Mouse (Mus musculus) limb, embryonic 10.5 days (tissue): ENCODE data around the gene Gramd4. TPM values are rescaled to one million over a fixed set of nuclear protein-coding genes. Genes with fewer than 3 reads are reported as not detected.

ENCODE experiments used
- DNase-seq: peaks from one replicate; pipeline ENCODE4 v3.0.0-alpha.2; 2017; ENCODE audit warnings: low spot score
- H3K27ac ChIP-seq: fragments of 300-500 bp; sonication (generic); 2 replicates; pipeline ENCODE4 v1.5.1; 2016; ENCODE audit warnings: mild to moderate bottlenecking
- H3K27me3 ChIP-seq: fragments of 300-500 bp; sonication (generic); 2 replicates; pipeline ENCODE4 v1.6.1; 2016; ENCODE audit warnings: low read depth, mild to moderate bottlenecking; ENCODE audit not compliant: poor library complexity, severe bottlenecking
- H3K36me3 ChIP-seq: fragments of 300-500 bp; sonication (generic); 2 replicates; pipeline ENCODE4 v1.6.1; 2016; ENCODE audit warnings: mild to moderate bottlenecking, moderate library complexity
- H3K4me1 ChIP-seq: fragments of 300-500 bp; sonication (generic); 2 replicates; pipeline ENCODE4 v1.6.1; 2016
- H3K4me3 ChIP-seq: fragments of 300-500 bp; sonication (generic); 2 replicates; pipeline ENCODE4 v1.5.1; 2016; ENCODE audit warnings: mild to moderate bottlenecking, moderate library complexity
- H3K9me3 ChIP-seq: fragments of 300-500 bp; sonication (generic); replicated peaks from 2 replicates; pipeline ENCODE4 v1.6.1; 2016; ENCODE audit warnings: mild to moderate bottlenecking
- WGBS: fragments of 180-500 bp; shearing (Covaris S2); methylation state at CpG from one replicate; pipeline ENCODE4 v1.1.7; 2016; 5-methylcytosine and 5-hydroxymethylcytosine counted together
- polyA plus RNA-seq: library from polyadenylated mRNA; unstranded; fragments of >200 nt; fragmentation: Nextera tagmentation; extraction: Ambion mirVana; gene quantifications from 2 replicates; pipeline ENCODE4 v1.2.1, GENCODE M21; 2016

The Gramd4 gene
- polyA plus RNA-seq, 1 experiment from 2014 or later = 14.1 TPM

GRCm38 (mm10) chr15:86078481-86079216, 21.2 kb downstream of the Gramd4 start:
- no peaks in the 10 kb centered on the region for H3K27me3 ChIP-seq
- WGBS = 74% methylated on average over 18 of the region's 18 CpGs
- H3K4me1 ChIP-seq = peaks cover 53% of the 10 kb centered on the region
- H3K27ac ChIP-seq = no peak overlapping the region
- no peak for DNase-seq
- 0 out of 2 replicates have a peak, but pooled peaks cover 3% of the 10 kb centered on the region for H3K36me3 ChIP-seq
- H3K4me3 ChIP-seq = no peak overlapping the region
- no peaks in the 10 kb centered on the region for H3K9me3 ChIP-seq

- WGBS = 80% methylated on average over 5 of the region's 5 CpGs
Measured at GRCm38 (mm10) chr15:86079467-86079866, 22.0 kb downstream of the Gramd4 start.

GRCm38 (mm10) chr15:86079876-86080275, 22.4 kb downstream of the Gramd4 start:
- no peaks in the 10 kb centered on the region for H3K9me3 ChIP-seq
- no peak overlapping the region for H3K4me3 ChIP-seq
- H3K4me1 ChIP-seq = peaks cover 62% of the 10 kb centered on the region
- H3K27me3 ChIP-seq = no peaks in the 10 kb centered on the region
- H3K36me3 ChIP-seq = no peaks in the 10 kb centered on the region
- WGBS = 58% methylated on average over 4 of the region's 4 CpGs
- DNase-seq = no peak
- no peak overlapping the region for H3K27ac ChIP-seq

More at GRCm38 (mm10) chr15:86079467-86079866, 22.0 kb downstream of the Gramd4 start:
- Histone ChIP-seq H3K4me1 (peaks cover 59% of the 10 kb centered on the region), H3K9me3 (no peaks in the 10 kb centered on the region), H3K27ac (0 out of 2 replicates have a peak overlapping the region, but pooled peaks have one; percentile 32), H3K4me3 (no peak overlapping the region), H3K36me3 (0 out of 2 replicates have a peak, but pooled peaks cover 3% of the 10 kb centered on the region), H3K27me3 (no peaks in the 10 kb centered on the region)
- no peak for DNase-seq

- WGBS = 97% methylated on average over 1 of the region's 1 CpGs
- H3K4me1 ChIP-seq = peaks cover 68% of the 10 kb centered on the region
Measured at GRCm38 (mm10) chr15:86080408-86080807, 22.9 kb downstream of the Gramd4 start.

GRCm38 (mm10) chr15:86081654-86082053, 24.2 kb downstream of the Gramd4 start:
- H3K27ac ChIP-seq = peak overlapping the region; percentile 9; the same call in 1 of the 2 replicates
- no peaks in the 10 kb centered on the region for H3K27me3 ChIP-seq
- WGBS = 66% methylated on average over 12 of the region's 12 CpGs
- no peaks in the 10 kb centered on the region for H3K36me3 ChIP-seq
- no peaks in the 10 kb centered on the region for H3K9me3 ChIP-seq
- no peak for DNase-seq
- no peak overlapping the region for H3K4me3 ChIP-seq
- peaks cover 75% of the 10 kb centered on the region for H3K4me1 ChIP-seq

More at GRCm38 (mm10) chr15:86080408-86080807, 22.9 kb downstream of the Gramd4 start:
- no peak for DNase-seq
- H3K27ac ChIP-seq = no peak overlapping the region
- H3K27me3 ChIP-seq = no peaks in the 10 kb centered on the region
- H3K4me3 ChIP-seq = no peak overlapping the region
- H3K36me3 ChIP-seq = no peaks in the 10 kb centered on the region
- H3K9me3 ChIP-seq = no peaks in the 10 kb centered on the region

GRCm38 (mm10) chr15:86082551-86082961, 25.1 kb downstream of the Gramd4 start:
- H3K27me3 ChIP-seq = no peaks in the 10 kb centered on the region
- H3K27ac ChIP-seq = no peak overlapping the region
- no peaks in the 10 kb centered on the region for H3K9me3 ChIP-seq
- no peaks in the 10 kb centered on the region for H3K36me3 ChIP-seq
- 93% methylated on average over 11 of the region's 11 CpGs for WGBS
- DNase-seq = no peak
- no peak overlapping the region for H3K4me3 ChIP-seq
- H3K4me1 ChIP-seq = peaks cover 81% of the 10 kb centered on the region

GRCm38 (mm10) chr15:86083261-86083741, 25.8 kb downstream of the Gramd4 start:
- WGBS = 58% methylated on average over 6 of the region's 6 CpGs
- 0 out of 2 replicates have a peak overlapping the region, but pooled peaks have one; percentile 6 for H3K27ac ChIP-seq
- no peak overlapping the region for H3K4me3 ChIP-seq
- no peaks in the 10 kb centered on the region for H3K27me3 ChIP-seq
- no peak for DNase-seq
- peaks cover 80% of the 10 kb centered on the region for H3K4me1 ChIP-seq
- no peaks in the 10 kb centered on the region for H3K9me3 ChIP-seq
- H3K36me3 ChIP-seq = no peaks in the 10 kb centered on the region

GRCm38 (mm10) chr15:86085301-86086225, 28.1 kb downstream of the Gramd4 start:
- no peaks in the 10 kb centered on the region for H3K36me3 ChIP-seq
- H3K27me3 ChIP-seq = no peaks in the 10 kb centered on the region
- no peak overlapping the region for H3K4me3 ChIP-seq
- no peak for DNase-seq
- no peaks in the 10 kb centered on the region for H3K9me3 ChIP-seq
- peak overlapping the region; percentile 4; the same call in 1 of the 2 replicates for H3K27ac ChIP-seq
- H3K4me1 ChIP-seq = peaks cover 81% of the 10 kb centered on the region
- 30% methylated on average over 17 of the region's 17 CpGs for WGBS

GRCm38 (mm10) chr15:86086291-86086706, 28.8 kb downstream of the Gramd4 start:
- WGBS = 78% methylated on average over 8 of the region's 8 CpGs
- H3K4me3 ChIP-seq = no peak overlapping the region
- no peak for DNase-seq
- H3K27me3 ChIP-seq = no peaks in the 10 kb centered on the region
- H3K36me3 ChIP-seq = no peaks in the 10 kb centered on the region
- H3K27ac ChIP-seq = peak overlapping the region; percentile 4; the same call in 1 of the 2 replicates
- peaks cover 76% of the 10 kb centered on the region for H3K4me1 ChIP-seq
- H3K9me3 ChIP-seq = no peaks in the 10 kb centered on the region

- Histone ChIP-seq H3K27ac (0 out of 2 replicates have a peak overlapping the region, but pooled peaks have one; percentile 39), H3K9me3 (no peaks in the 10 kb centered on the region), H3K36me3 (peaks cover 6% of the 10 kb centered on the region), H3K4me3 (no peak overlapping the region), H3K27me3 (no peaks in the 10 kb centered on the region), H3K4me1 (peaks cover 68% of the 10 kb centered on the region)
- 77% methylated on average over 14 of the region's 14 CpGs for WGBS
- no peak for DNase-seq
Measured at GRCm38 (mm10) chr15:86087591-86088149, 30.2 kb downstream of the Gramd4 start.

GRCm38 (mm10) chr15:86088266-86088790, 30.8 kb downstream of the Gramd4 start:
- Histone ChIP-seq H3K36me3 (peaks cover 9% of the 10 kb centered on the region), H3K4me3 (no peak overlapping the region), H3K4me1 (peaks cover 61% of the 10 kb centered on the region), H3K27me3 (no peaks in the 10 kb centered on the region), H3K9me3 (no peaks in the 10 kb centered on the region), H3K27ac (no peak overlapping the region)
- DNase-seq = no peak
- WGBS = 93% methylated on average over 11 of the region's 11 CpGs

GRCm38 (mm10) chr15:86089091-86089744, 31.7 kb downstream of the Gramd4 start:
- H3K27me3 ChIP-seq = no peaks in the 10 kb centered on the region
- H3K4me1 ChIP-seq = peaks cover 52% of the 10 kb centered on the region
- 80% methylated on average over 13 of the region's 13 CpGs for WGBS
- no peak overlapping the region; the same call in 1 of the 2 replicates for H3K27ac ChIP-seq
- no peak overlapping the region for H3K4me3 ChIP-seq
- DNase-seq = no peak
- no peaks in the 10 kb centered on the region for H3K9me3 ChIP-seq
- peaks cover 9% of the 10 kb centered on the region for H3K36me3 ChIP-seq
